Mouse (Mus musculus) Patski (cell line): ENCODE data around the gene Hrc. TPM values are rescaled to one million over a fixed set of nuclear protein-coding genes. Genes with fewer than 3 reads are reported as not detected.
"Not testable (repeated sequence)": the region's sequence is repeated elsewhere in the genome, so short reads cannot be mapped to it uniquely, and the experiment has no call there.

Source experiments
- ATAC-seq: fragments of 100-300 bp; one replicate; pipeline ENCODE4 v1.8.0; 2021
- CTCF ChIA-PET: fragments of 350-600 bp; sonication (Branson Sonifier 250); formaldehyde crosslinking; loops from one replicate; lab custom pipeline; 2022; ENCODE audit warnings: inconsistent platforms; lab: Charles Lee
- POLR2A ChIA-PET: fragments of 350-600 bp; sonication (Branson Sonifier 250); formaldehyde crosslinking; loops from one replicate; lab custom pipeline; 2022; ENCODE audit warnings: antibody characterized with exemption, inconsistent platforms; lab: Charles Lee
- DNase-seq: peaks from one replicate; pipeline ENCODE4 v3.0.0-alpha.2; 2011; ENCODE audit warnings: low read depth, low spot score
- H3K27me3 ChIP-seq: fragments of 371-371 bp; one replicate; pipeline ENCODE4 v1.5.1; 2021
- CTCF ChIP-seq: fragments of 100-300 bp; IDR thresholded peaks from one replicate; pipeline ENCODE4 v1.5.1; 2021
- in situ Hi-C: fragments of 300-500 bp; cut with MboI; formaldehyde crosslinking; loops from 3 replicates; pipeline ENCODE4 v1.11.1; 2018; ENCODE audit warnings: low pct_unique_long_range_greater_than_20kb, mixed read lengths
- polyA plus RNA-seq: library from polyadenylated mRNA; unstranded; gene quantifications from one replicate; pipeline ENCODE4 v1.2.3, GENCODE M21; 2021

The Hrc gene
- polyA plus RNA-seq, 1 experiment from 2014 or later = 0.06 TPM

- ChIA-PET CTCF (interaction anchor here (1.0 to 4.7 kb wide), 13 partner anchors 9 to 49 kb away, joined by 3 to 44 read pairs (median 5); no protein-coding TSS in a partner anchor), POLR2A (interaction anchor here (0.6 kb wide), 1 partner anchor 28 kb away, joined by 5 read pairs; no protein-coding TSS in a partner anchor)
- ATAC-seq (no peak), DNase-seq (no peak)
- in situ Hi-C loops = loop anchor here (5.0 kb wide), 1 partner anchor 33 kb away; no protein-coding TSS in a partner anchor
- no peak for TF ChIP-seq CTCF
- no peaks in the 10 kb centered on the region for H3K27me3 ChIP-seq
Measured at GRCm38 (mm10) chr7:45340669-45341068, 5.6 kb downstream of the Hrc start.

GRCm38 (mm10) chr7:45341303-45341702, 6.2 kb downstream of the Hrc start:
- DNase-seq = peak; percentile 42
- in situ Hi-C loops = loop anchor here (5.0 kb wide), 1 partner anchor 34 kb away; no protein-coding TSS in a partner anchor
- CTCF ChIA-PET = interaction anchor here (1.0 to 4.7 kb wide), 13 partner anchors 8 to 50 kb away, joined by 3 to 44 read pairs (median 5); no protein-coding TSS in a partner anchor
- no peaks in the 10 kb centered on the region for H3K27me3 ChIP-seq
- POLR2A ChIA-PET = interaction anchor here (0.6 kb wide), 1 partner anchor 28 kb away, joined by 5 read pairs; no protein-coding TSS in a partner anchor
- peak; percentile 40 for ATAC-seq
- no peak for TF ChIP-seq CTCF

GRCm38 (mm10) chr7:45342081-45342480, 7.0 kb downstream of the Hrc start:
- ATAC-seq = no peak
- H3K27me3 ChIP-seq = no peaks in the 10 kb centered on the region
- no peak for TF ChIP-seq CTCF
- in situ Hi-C loops = loop anchor here (5.0 kb wide), 1 partner anchor 35 kb away; no protein-coding TSS in a partner anchor
- ChIA-PET CTCF (interaction anchor here (4.7 kb wide), 1 partner anchor 43 kb away, joined by 44 read pairs; no protein-coding TSS in a partner anchor), POLR2A (no interaction called here)
- no peak for DNase-seq

GRCm38 (mm10) chr7:45343543-45343942, 8.5 kb downstream of the Hrc start:
- in situ Hi-C loops = loop anchor here (5.0 kb wide), 1 partner anchor 36 kb away; no protein-coding TSS in a partner anchor
- DNase-seq = no peak
- no peak for ATAC-seq
- no peaks in the 10 kb centered on the region for H3K27me3 ChIP-seq
- no peak for TF ChIP-seq CTCF
- ChIA-PET POLR2A (no interaction called here), CTCF (interaction anchor here (1.3 kb wide), 1 partner anchor 37 kb away, joined by 6 read pairs; no protein-coding TSS in a partner anchor)

- DNase-seq (no peak), ATAC-seq (no peak)
- in situ Hi-C loops = no loop called here
- H3K27me3 ChIP-seq = no peaks in the 10 kb centered on the region
- no peak for TF ChIP-seq CTCF
- ChIA-PET CTCF (no interaction called here), POLR2A (no interaction called here)
Measured at GRCm38 (mm10) chr7:45346905-45347304, 11.8 kb downstream of the Hrc start.

- no peaks in the 10 kb centered on the region for H3K27me3 ChIP-seq
- ChIA-PET POLR2A (interaction anchor here (0.6 kb wide), 1 partner anchor 203 kb away, joined by 4 read pairs; no protein-coding TSS in a partner anchor), CTCF (no interaction called here)
- ATAC-seq = no peak
- no peak for DNase-seq
- in situ Hi-C loops = loop anchor here (10.0 kb wide), 1 partner anchor 188 kb away; the partner anchor contains the start of gene Slc17a7
- no peak for TF ChIP-seq CTCF
Measured at GRCm38 (mm10) chr7:45353041-45353440, 18.0 kb downstream of the Hrc start.

- ATAC-seq = no peak
- DNase-seq = no peak
- no peaks in the 10 kb centered on the region for H3K27me3 ChIP-seq
- no peak for TF ChIP-seq CTCF
- CTCF ChIA-PET = interaction anchor here (1.1 kb wide), 1 partner anchor 15 kb away, joined by 3 read pairs; no protein-coding TSS in a partner anchor
- POLR2A ChIA-PET = no interaction called here
- in situ Hi-C loops = loop anchor here (10.0 kb wide), 1 partner anchor 191 kb away; the partner anchor contains the start of gene Slc17a7
Measured at GRCm38 (mm10) chr7:45355318-45356020, 20.4 kb downstream of the Hrc start.

GRCm38 (mm10) chr7:45356087-45356486, 21.0 kb downstream of the Hrc start:
- no peaks in the 10 kb centered on the region for H3K27me3 ChIP-seq
- DNase-seq = no peak
- TF ChIP-seq CTCF = no peak
- ATAC-seq = no peak
- ChIA-PET POLR2A (no interaction called here), CTCF (interaction anchor here (0.8 to 1.1 kb wide), 2 partner anchors 10 to 15 kb away, joined by 3 read pairs; no protein-coding TSS in a partner anchor)
- in situ Hi-C loops = loop anchor here (10.0 kb wide), 1 partner anchor 191 kb away; the partner anchor contains the start of gene Slc17a7

- CTCF ChIA-PET = interaction anchor here (2.3 to 3.0 kb wide), 2 partner anchors 18 to 81 kb away, joined by 8 to 10 read pairs; partner anchors contain the start of gene Slc6a21
- POLR2A ChIA-PET, H3K27me3 ChIP-seq, DNase-seq, ATAC-seq: not testable (repeated sequence)
- in situ Hi-C loops = loop anchor here (10.0 kb wide), 1 partner anchor 194 kb away; the partner anchor contains the start of gene Slc17a7
Measured at GRCm38 (mm10) chr7:45359081-45359480, 24.0 kb downstream of the Hrc start.

- ATAC-seq (no peak), DNase-seq (no peak)
- ChIA-PET POLR2A (no interaction called here), CTCF (interaction anchor here (2.3 to 3.0 kb wide), 2 partner anchors 20 to 83 kb away, joined by 8 to 10 read pairs; partner anchors contain the start of gene Slc6a21)
- no peak for TF ChIP-seq CTCF
- H3K27me3 ChIP-seq = no peaks in the 10 kb centered on the region
- in situ Hi-C loops = no loop called here
Measured at GRCm38 (mm10) chr7:45360404-45361125, 25.5 kb downstream of the Hrc start.
